Mouse (Mus musculus) adrenal gland, postnatal 4 days (tissue): Measurements from ENCODE around the gene Sirt3. TPM values are rescaled to one million over a fixed set of nuclear protein-coding genes. Genes with fewer than 3 reads are reported as not detected.

Source experiments
- DNase-seq, 2 experiments: peaks; one replicate each; pipeline ENCODE4 v3.0.0; 2021 to 2022; ENCODE audit warnings: low spot score in 2 of 2, mixed read lengths in 2 of 2
- total RNA-seq, 2 experiments: library from RNA; stranded (reverse); gene quantifications; 2 replicates each; pipeline ENCODE4 v1.2.3; 2021

Gene Sirt3
- total RNA-seq, 2 experiments from 2014 or later = 34.7 to 41.8 TPM

GRCm38 (mm10) chr7:140821305-140821652 lies 60.8 kb downstream of the Sirt3 start:
- no peak for DNase-seq

GRCm38 (mm10) chr7:140820173-140820572 lies 61.9 kb downstream of the Sirt3 start:
- no peak for DNase-seq

Other genes with a start within 250 kb of the Sirt3 start
- not detected for gene Olfr53, start 235.9 kb downstream of the Sirt3 start, total RNA-seq
- not detected for gene Olfr539, start 222.4 kb downstream of the Sirt3 start, total RNA-seq
- gene Olfr45, start 200.4 kb downstream of the Sirt3 start, total RNA-seq = not detected
- gene Olfr541, start 185.0 kb downstream of the Sirt3 start, total RNA-seq = not detected
- gene Cyp2e1, start 118.6 kb downstream of the Sirt3 start, total RNA-seq = 100 to 1,000 TPM in 1 of 2 experiments, 1 to 10 TPM in 1; 4.1 to 138 TPM
- under 1 TPM in 1 of 2 experiments, not detected in 1; 0.42 TPM for gene Syce1, start 94.5 kb downstream of the Sirt3 start, total RNA-seq
- 1 to 10 TPM; 5.1 to 5.4 TPM for gene Zfp941, start 60.1 kb downstream of the Sirt3 start, total RNA-seq
- gene Urah, start 47.3 kb downstream of the Sirt3 start, total RNA-seq = 10 to 100 TPM in 1 of 2 experiments, under 1 TPM in 1; 0.70 to 17.0 TPM
- gene Scgb1c1, start 36.8 kb downstream of the Sirt3 start, total RNA-seq = not detected
- gene Odf3, start 34.5 kb downstream of the Sirt3 start, total RNA-seq = under 1 TPM; 0.40 to 0.76 TPM
- gene Gm45785, start 26.0 kb downstream of the Sirt3 start, total RNA-seq = 1 to 10 TPM in 1 of 2 experiments, not detected in 1; 1.2 TPM
- 10 to 100 TPM; 64.3 to 69.0 TPM for gene Ric8a, start 25.4 kb downstream of the Sirt3 start, total RNA-seq
- gene Bet1l, start 24.7 kb downstream of the Sirt3 start, total RNA-seq = 10 to 100 TPM; 40.2 to 42.9 TPM
- 100 to 1,000 TPM; 123 to 133 TPM for gene Psmd13, start 341 bp downstream of the Sirt3 start, total RNA-seq
- gene Cox8b, start 18.1 kb upstream of the Sirt3 start, total RNA-seq = 100 to 1,000 TPM; 183 to 297 TPM
- gene Nlrp6, start 38.6 kb upstream of the Sirt3 start, total RNA-seq = 1 to 10 TPM; 2.1 to 4.9 TPM
- 10 to 100 TPM; 41.5 to 44.5 TPM for gene Pgghg, start 59.1 kb upstream of the Sirt3 start, total RNA-seq
- 1 to 10 TPM; 2.6 to 2.8 TPM for gene Ifitm5, start 68.0 kb upstream of the Sirt3 start, total RNA-seq
- gene Gm45717, start 73.6 kb upstream of the Sirt3 start, total RNA-seq = not detected
- gene Ifitm2, start 73.7 kb upstream of the Sirt3 start, total RNA-seq = 100 to 1,000 TPM; 508 to 623 TPM
- 10 to 100 TPM in 1 of 2 experiments, 1 to 10 TPM in 1; 8.0 to 13.7 TPM for gene Ifitm1, start 84.9 kb upstream of the Sirt3 start, total RNA-seq
- 100 to 1,000 TPM; 109 to 115 TPM for gene Ifitm3, start 128.5 kb upstream of the Sirt3 start, total RNA-seq
- gene Ifitm6, start 135.6 kb upstream of the Sirt3 start, total RNA-seq = 1 to 10 TPM; 2.1 to 4.5 TPM
- not detected for gene Gm17387, start 146.8 kb upstream of the Sirt3 start, total RNA-seq
- 10 to 100 TPM in 1 of 2 experiments, 1 to 10 TPM in 1; 7.0 to 11.3 TPM for gene B4galnt4, start 178.8 kb upstream of the Sirt3 start, total RNA-seq
- 1 to 10 TPM; 1.6 to 2.2 TPM for gene Pkp3, start 195.9 kb upstream of the Sirt3 start, total RNA-seq
- 10 to 100 TPM in 1 of 2 experiments, 1 to 10 TPM in 1; 7.0 to 10.3 TPM for gene Sigirr, start 218.3 kb upstream of the Sirt3 start, total RNA-seq
- gene Ano9, start 235.5 kb upstream of the Sirt3 start, total RNA-seq = 1 to 10 TPM in 1 of 2 experiments, under 1 TPM in 1; 0.65 to 2.2 TPM
- gene Ptdss2, start 240.1 kb upstream of the Sirt3 start, total RNA-seq = 10 to 100 TPM; 44.2 to 53.1 TPM